Mouse (Mus musculus) myocyte (in vitro differentiated cells): ENCODE measurements around the gene Gas7. TPM values are rescaled to one million over a fixed set of nuclear protein-coding genes. Genes with fewer than 3 reads are reported as not detected.

Experiments used
- H3K27me3 ChIP-seq: one replicate; pipeline ENCODE4 v1.6.1; 2011; ENCODE audit not compliant: control insufficient read depth, insufficient read depth, insufficient read length
- H3K36me3 ChIP-seq: one replicate; pipeline ENCODE4 v1.6.1; 2011; ENCODE audit not compliant: control insufficient read depth, insufficient read depth
- H3K4me2 ChIP-seq: one replicate; pipeline ENCODE4 v1.6.1; 2011; ENCODE audit warnings: low read depth, control low read depth
- H3K4me3 ChIP-seq: one replicate; pipeline ENCODE4 v1.5.1; 2011; ENCODE audit warnings: mild to moderate bottlenecking, control low read depth, moderate library complexity
- H3K79me2 ChIP-seq: one replicate; pipeline ENCODE4 v1.6.1; 2011; ENCODE audit not compliant: control insufficient read depth, insufficient read depth
- H3ac ChIP-seq: one replicate; pipeline ENCODE4 v1.6.1; 2011; ENCODE audit not compliant: control insufficient read depth, insufficient read length
- CEBPB ChIP-seq: IDR thresholded peaks from 2 replicates; pipeline ENCODE4 v1.6.1; 2011; ENCODE audit warnings: mild to moderate bottlenecking, moderate library complexity; ENCODE audit not compliant: poor library complexity, insufficient read depth, severe bottlenecking
- E2F4 ChIP-seq: IDR thresholded peaks from one replicate; pipeline ENCODE4 v1.6.1; 2011; ENCODE audit warnings: mild to moderate bottlenecking, control low read depth, moderate library complexity; ENCODE audit not compliant: insufficient read depth
- MAX ChIP-seq: IDR thresholded peaks from one replicate; pipeline ENCODE4 v1.6.1; 2011; ENCODE audit warnings: low read depth, mild to moderate bottlenecking, control low read depth
- MYOD1 ChIP-seq, 3 experiments: IDR thresholded peaks; one replicate each; pipeline ENCODE4 v1.6.1; 2011; ENCODE audit warnings: control low read depth in 2 of 3, low read depth in 2 of 3, mild to moderate bottlenecking in 2 of 3, moderate library complexity in 1 of 3; ENCODE audit not compliant: insufficient read length in 2 of 3, control insufficient read depth in 1 of 3
- MYOG ChIP-seq, 3 experiments: IDR thresholded peaks; one replicate each; pipeline ENCODE4 v1.6.1; 2011; ENCODE audit warnings: control low read depth in 2 of 3, low read depth in 2 of 3, mild to moderate bottlenecking in 2 of 3; ENCODE audit not compliant: insufficient read length in 2 of 3, control insufficient read depth in 1 of 3, insufficient read depth in 1 of 3
- POLR2A ChIP-seq: IDR thresholded peaks from one replicate; pipeline ENCODE4 v1.6.1; 2011; ENCODE audit warnings: low read depth, mild to moderate bottlenecking, control low read depth, moderate library complexity; ENCODE audit not compliant: insufficient read length
- POLR2AphosphoS2 ChIP-seq: IDR thresholded peaks from one replicate; pipeline ENCODE4 v1.6.1; 2011; ENCODE audit warnings: low read depth, control low read depth; ENCODE audit not compliant: insufficient read length
- REST ChIP-seq: IDR thresholded peaks from one replicate; pipeline ENCODE4 v1.6.1; 2011; ENCODE audit warnings: mild to moderate bottlenecking, control low read depth, moderate library complexity; ENCODE audit not compliant: insufficient read depth, insufficient read length
- SRF ChIP-seq: IDR thresholded peaks from one replicate; pipeline ENCODE4 v1.6.1; 2011; ENCODE audit warnings: low read depth; ENCODE audit not compliant: control insufficient read depth, insufficient read length
- TCF12 ChIP-seq: IDR thresholded peaks from one replicate; pipeline ENCODE4 v1.6.1; 2011; ENCODE audit warnings: mild to moderate bottlenecking, control low read depth; ENCODE audit not compliant: poor library complexity, insufficient read depth, severe bottlenecking
- TCF3 ChIP-seq: IDR thresholded peaks from one replicate; pipeline ENCODE4 v1.6.1; 2011; ENCODE audit warnings: low read depth, control low read depth; ENCODE audit not compliant: insufficient read length
- USF1 ChIP-seq: IDR thresholded peaks from one replicate; pipeline ENCODE4 v1.6.1; 2011; ENCODE audit warnings: low read depth, mild to moderate bottlenecking, control low read depth, moderate library complexity
- polyA plus RNA-seq: library from polyadenylated mRNA; unstranded; fragments of >200 nt; fragmentation: generic; extraction: Trizol; gene quantifications from one replicate; pipeline ENCODE4 v1.2.1, GENCODE M21; 2012; ENCODE audit warnings: missing spikeins

Gas7 gene
- polyA plus RNA-seq, 1 experiment, result 0.02 TPM

- Histone ChIP-seq H3K4me2 (no peak overlapping the region), H3K4me3 (no peak overlapping the region), H3ac (no peak overlapping the region), H3K36me3 (no peaks in the 10 kb centered on the region), H3K79me2 (no peaks in the 10 kb centered on the region), H3K27me3 (peaks cover 39% of the 10 kb centered on the region)
- TF ChIP-seq REST, result no peak
Measured at GRCm38 (mm10) chr11:67672140-67672539, 216.9 kb downstream of the Gas7 start.

- Histone ChIP-seq H3K79me2 (no peaks in the 10 kb centered on the region), H3ac (no peak overlapping the region), H3K27me3 (peaks cover 33% of the 10 kb centered on the region), H3K4me3 (no peak overlapping the region), H3K4me2 (no peak overlapping the region), H3K36me3 (no peaks in the 10 kb centered on the region)
- TF ChIP-seq TCF12 (no peak), SRF (no peak), USF1 (no peak)
Measured at GRCm38 (mm10) chr11:67675562-67676540, 220.6 kb downstream of the Gas7 start.

GRCm38 (mm10) chr11:67679300-67679699 lies 224.1 kb downstream of the Gas7 start:
- Histone ChIP-seq H3ac (no peak overlapping the region), H3K4me2 (no peak overlapping the region), H3K79me2 (no peaks in the 10 kb centered on the region), H3K36me3 (no peaks in the 10 kb centered on the region), H3K4me3 (no peak overlapping the region), H3K27me3 (peaks cover 20% of the 10 kb centered on the region)
- no peak for TF ChIP-seq USF1
- TF ChIP-seq TCF3, result no peak
- TF ChIP-seq POLR2AphosphoS2, result no peak
- no peak for TF ChIP-seq POLR2A
- no peak for TF ChIP-seq MYOG (IDR thresholded peaks at IDR 0.05; ENCODE audit: control insufficient read depth in 1 of 3, insufficient read depth in 1 of 3, insufficient read length in 2 of 3, low read depth in 2 of 3)
- TF ChIP-seq E2F4, result no peak
- no peak for TF ChIP-seq REST
- no peak for TF ChIP-seq TCF12
- no peak for TF ChIP-seq MYOD1 (IDR thresholded peaks at IDR 0.05; ENCODE audit: control insufficient read depth in 1 of 3, insufficient read length in 2 of 3, low read depth in 2 of 3)
- TF ChIP-seq MAX, result no peak
- no peak for TF ChIP-seq CEBPB
- TF ChIP-seq SRF, result no peak

- no peaks in the 10 kb centered on the region for H3K36me3 ChIP-seq
- peaks cover 14% of the 10 kb centered on the region for H3K27me3 ChIP-seq
- no peak for TF ChIP-seq TCF12
- TF ChIP-seq MAX, result no peak
- TF ChIP-seq MYOG (IDR thresholded peaks at IDR 0.05; ENCODE audit: control insufficient read depth in 1 of 3, insufficient read depth in 1 of 3, insufficient read length in 2 of 3, low read depth in 2 of 3), result no peak
- TF ChIP-seq TCF3, result no peak
- TF ChIP-seq USF1, result no peak
- H3K79me2 ChIP-seq, result no peaks in the 10 kb centered on the region
- no peak overlapping the region for H3K4me2 ChIP-seq
- H3ac ChIP-seq, result no peak overlapping the region
- H3K4me3 ChIP-seq, result no peak overlapping the region
Measured at GRCm38 (mm10) chr11:67679930-67680329, 224.7 kb downstream of the Gas7 start.

- H3K27me3 ChIP-seq, result peaks cover 8% of the 10 kb centered on the region
- no peak for TF ChIP-seq POLR2AphosphoS2
- no peak overlapping the region for H3ac ChIP-seq
- H3K79me2 ChIP-seq, result no peaks in the 10 kb centered on the region
- H3K36me3 ChIP-seq, result no peaks in the 10 kb centered on the region
- H3K4me2 ChIP-seq, result no peak overlapping the region
- no peak overlapping the region for H3K4me3 ChIP-seq
Measured at GRCm38 (mm10) chr11:67681871-67682270, 226.6 kb downstream of the Gas7 start.

GRCm38 (mm10) chr11:67686109-67686508 lies 230.9 kb downstream of the Gas7 start:
- Histone ChIP-seq H3K79me2 (no peaks in the 10 kb centered on the region), H3K4me3 (no peak overlapping the region), H3K27me3 (peaks cover 12% of the 10 kb centered on the region), H3K4me2 (no peak overlapping the region), H3K36me3 (no peaks in the 10 kb centered on the region), H3ac (no peak overlapping the region)
- TF ChIP-seq POLR2AphosphoS2 (no peak), TCF12 (no peak), SRF (no peak), MYOD1 (IDR thresholded peaks at IDR 0.05; ENCODE audit: control insufficient read depth in 1 of 3, insufficient read length in 2 of 3, low read depth in 2 of 3) (no peak), CEBPB (no peak), POLR2A (no peak), MAX (no peak), E2F4 (no peak), REST (no peak), MYOG (IDR thresholded peaks at IDR 0.05; ENCODE audit: control insufficient read depth in 1 of 3, insufficient read depth in 1 of 3, insufficient read length in 2 of 3, low read depth in 2 of 3) (no peak), TCF3 (no peak), USF1 (no peak)
